Mouse (Mus musculus) liver, embryonic 16.5 days (tissue): ENCODE results near the gene Cfdp1. TPM values are rescaled to one million over a fixed set of nuclear protein-coding genes. Genes with fewer than 3 reads are reported as not detected.

Source experiments
- ATAC-seq: fragments of 200-750 bp; cut with Nextera tagmentation; 2 replicates; pipeline ENCODE4 v1.8.0; 2017; ENCODE audit warnings: low read depth, mild to moderate bottlenecking, moderate number of reproducible peaks, moderate library complexity
- H3K27ac ChIP-seq: fragments of 300-500 bp; sonication (generic); 2 replicates; pipeline ENCODE4 v1.5.1; 2014; ENCODE audit warnings: mild to moderate bottlenecking, low read length
- H3K27me3 ChIP-seq: fragments of 300-500 bp; sonication (generic); 2 replicates; pipeline ENCODE4 v1.6.1; 2014; ENCODE audit warnings: low read depth, low read length, mixed read lengths; ENCODE audit not compliant: control insufficient read depth, insufficient read depth
- H3K36me3 ChIP-seq: fragments of 300-500 bp; sonication (generic); 2 replicates; pipeline ENCODE4 v1.6.1; 2014; ENCODE audit warnings: mild to moderate bottlenecking; ENCODE audit not compliant: control insufficient read depth, insufficient read depth
- H3K4me1 ChIP-seq: fragments of 300-500 bp; sonication (generic); 2 replicates; pipeline ENCODE4 v1.6.1; 2014; ENCODE audit warnings: low read depth, low read length, mixed read lengths; ENCODE audit not compliant: control insufficient read depth
- H3K4me2 ChIP-seq: fragments of 300-500 bp; sonication (generic); 2 replicates; pipeline ENCODE4 v1.6.1; 2014; ENCODE audit warnings: low read depth, low read length, mixed read lengths
- H3K4me3 ChIP-seq: fragments of 300-500 bp; sonication (generic); 2 replicates; pipeline ENCODE4 v1.5.1; 2014; ENCODE audit warnings: low read depth, mild to moderate bottlenecking, low read length
- H3K9ac ChIP-seq: fragments of 300-500 bp; sonication (generic); 2 replicates; pipeline ENCODE4 v1.6.1; 2014; ENCODE audit warnings: low read depth, low read length
- H3K9me3 ChIP-seq: fragments of 300-500 bp; sonication (generic); replicated peaks from 2 replicates; pipeline ENCODE4 v1.6.1; 2016; ENCODE audit warnings: low read length; ENCODE audit not compliant: control insufficient read depth
- WGBS: fragments of 180-500 bp; shearing (Covaris S2); extraction: QIAGEN DNeasy Blood & Tissue Kit; methylation state at CpG from one replicate; pipeline ENCODE4 v1.1.7; 2014; ENCODE audit not compliant: insufficient replicate concordance; 5-methylcytosine and 5-hydroxymethylcytosine counted together
- polyA plus RNA-seq: library from polyadenylated mRNA; unstranded; fragments of >200 nt; fragmentation: Nextera tagmentation; extraction: Ambion mirVana; gene quantifications from 2 replicates; pipeline ENCODE4 v1.2.1, GENCODE M21; 2015

The Cfdp1 gene
- polyA plus RNA-seq, 1 experiment from 2014 or later, result 63.2 TPM

DNA sequence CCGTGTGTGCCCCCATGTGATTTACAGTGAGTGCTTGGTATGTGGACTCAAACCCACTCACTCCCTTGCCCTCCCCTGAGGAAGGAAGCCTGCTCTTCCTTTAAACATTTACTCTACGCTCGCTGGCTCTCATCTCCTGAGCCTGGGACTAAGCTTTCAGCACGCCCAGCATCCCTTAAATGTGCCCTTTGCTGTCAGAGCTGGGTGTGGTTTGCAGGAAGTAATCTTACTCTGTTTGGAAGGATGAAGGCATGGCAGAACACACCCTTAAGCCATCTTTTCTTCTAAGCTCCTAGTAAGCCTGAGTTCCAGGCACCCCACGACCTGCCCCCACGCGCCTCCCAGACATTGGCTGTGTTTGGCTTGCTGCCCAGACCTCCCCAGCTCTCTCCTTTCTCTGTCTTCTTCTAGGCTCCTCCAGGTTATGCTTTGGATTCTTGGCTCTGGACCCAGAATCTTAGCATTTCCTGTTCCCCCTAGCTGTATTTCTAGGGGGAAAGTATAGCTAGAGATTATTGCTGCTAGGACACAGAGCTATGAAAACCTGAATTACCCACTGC is 34.1 kb upstream of the Cfdp1 start:
- Histone ChIP-seq H3K9ac (no peak overlapping the region), H3K27me3 (peaks cover 24% of the 10 kb centered on the region), H3K27ac (no peak overlapping the region), H3K36me3 (no peaks in the 10 kb centered on the region), H3K4me3 (no peak overlapping the region), H3K4me2 (no peak overlapping the region), H3K4me1 (peaks cover 8% of the 10 kb centered on the region), H3K9me3 (no peaks in the 10 kb centered on the region)
- no peak for ATAC-seq
- WGBS, result 41% methylated on average over 7 of the region's 7 CpGs

DNA sequence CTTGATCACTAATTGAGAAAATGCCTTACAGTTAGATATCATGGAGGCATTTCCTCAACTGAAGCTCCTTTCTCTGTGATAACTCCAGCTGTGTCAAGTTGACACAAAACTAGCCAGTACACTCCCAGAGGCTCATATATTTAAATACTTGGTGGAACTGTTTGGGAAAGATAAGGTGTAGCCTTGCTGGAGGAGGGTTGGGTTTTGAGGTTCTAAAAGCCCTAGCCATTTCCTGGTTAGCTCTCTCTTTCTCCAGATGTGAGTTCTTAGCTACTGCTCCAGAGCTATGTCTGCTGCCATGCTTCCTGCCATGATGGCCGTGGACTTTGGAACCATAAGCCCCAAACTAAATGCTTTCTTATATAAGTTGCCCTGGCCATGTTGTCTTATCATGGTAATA is 33.4 kb upstream of the Cfdp1 start:
- Histone ChIP-seq H3K9me3 (no peaks in the 10 kb centered on the region), H3K4me3 (no peak overlapping the region), H3K9ac (no peak overlapping the region), H3K4me1 (peaks cover 8% of the 10 kb centered on the region), H3K36me3 (no peaks in the 10 kb centered on the region), H3K27me3 (peaks cover 24% of the 10 kb centered on the region), H3K4me2 (no peak overlapping the region), H3K27ac (no peak overlapping the region)
- ATAC-seq, result peak; percentile 56
- WGBS, result 35% methylated on average over 1 of the region's 1 CpGs

DNA sequence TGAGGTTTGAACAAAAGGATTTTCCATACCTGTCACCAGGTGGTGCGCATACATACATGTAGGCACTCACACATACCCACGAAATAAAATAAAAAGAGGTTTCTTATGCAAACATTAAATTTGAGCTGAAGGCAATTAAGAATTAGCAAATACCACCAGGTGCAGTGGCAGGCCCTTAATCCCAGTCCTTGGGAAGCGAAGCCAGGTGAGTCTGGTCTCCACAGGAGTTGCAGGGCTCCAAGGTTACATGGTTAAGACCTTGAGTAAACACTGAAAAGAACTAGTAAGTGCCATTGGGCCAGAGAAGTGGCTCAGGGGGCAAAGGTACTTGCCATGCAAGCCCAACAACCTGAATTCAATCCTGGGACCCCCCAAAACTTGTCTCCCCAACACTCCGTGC is 29.5 kb upstream of the Cfdp1 start:
- Histone ChIP-seq H3K4me3 (no peak overlapping the region), H3K4me2 (no peak overlapping the region), H3K27ac (no peak overlapping the region), H3K27me3 (no peaks in the 10 kb centered on the region), H3K36me3 (no peaks in the 10 kb centered on the region), H3K9me3 (no peaks in the 10 kb centered on the region), H3K9ac (no peak overlapping the region), H3K4me1 (peaks cover 8% of the 10 kb centered on the region)
- no peak for ATAC-seq
- 60% methylated on average over 4 of the region's 4 CpGs for WGBS

DNA sequence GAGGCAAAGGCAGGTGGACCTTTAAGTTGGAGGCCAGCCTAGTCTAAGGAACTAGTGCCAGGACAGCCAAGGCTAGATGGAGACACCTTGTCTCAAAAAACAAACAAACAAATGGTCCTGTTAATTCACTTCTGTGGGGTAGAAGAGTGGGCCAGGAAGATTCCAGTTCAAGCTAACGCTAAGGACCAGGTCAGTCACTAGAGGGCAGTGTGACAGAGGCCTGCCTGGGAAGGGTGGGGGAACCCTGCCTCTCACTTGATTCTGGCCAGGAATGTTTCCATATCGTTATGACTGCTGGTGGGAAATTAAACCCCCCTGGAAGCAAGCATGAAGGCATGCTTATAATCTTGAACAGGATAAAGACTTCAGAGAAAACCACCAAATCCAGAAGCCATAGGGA is 27.5 kb upstream of the Cfdp1 start:
- WGBS, result 2% methylated on average over 2 of the region's 2 CpGs
- ATAC-seq, result no peak
- H3K36me3 ChIP-seq, result no peaks in the 10 kb centered on the region

DNA sequence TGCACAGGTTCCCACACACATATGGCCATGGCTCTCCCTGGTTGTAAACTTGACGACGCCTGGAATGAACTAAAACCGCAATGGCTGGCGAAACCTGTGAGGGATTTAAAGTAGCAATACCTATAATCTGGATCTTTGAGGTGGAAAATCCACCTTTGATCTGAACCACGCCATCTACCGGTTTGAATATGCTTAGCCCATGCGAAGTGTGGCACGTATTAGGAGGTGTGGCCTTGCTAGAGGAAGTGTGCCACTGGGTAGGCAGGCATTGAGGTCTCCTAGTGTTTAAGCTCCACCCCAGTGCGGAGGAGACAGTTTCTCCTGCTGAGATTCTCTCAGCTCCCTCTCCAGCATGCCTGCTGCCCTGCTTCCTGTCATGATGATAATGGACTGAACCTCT is 23.6 kb upstream of the Cfdp1 start:
- Histone ChIP-seq H3K4me2 (no peak overlapping the region), H3K4me3 (no peak overlapping the region), H3K36me3 (no peaks in the 10 kb centered on the region), H3K4me1 (peaks cover 7% of the 10 kb centered on the region), H3K9me3 (no peaks in the 10 kb centered on the region), H3K9ac (no peak overlapping the region), H3K27ac (no peak overlapping the region), H3K27me3 (no peaks in the 10 kb centered on the region)
- WGBS, result 60% methylated on average over 9 of the region's 9 CpGs
- no peak for ATAC-seq

More for the DNA sequence above, 27.5 kb upstream of the Cfdp1 start:
- no peak overlapping the region for H3K27ac ChIP-seq
- H3K27me3 ChIP-seq, result no peaks in the 10 kb centered on the region
- no peaks in the 10 kb centered on the region for H3K9me3 ChIP-seq
- H3K4me1 ChIP-seq, result peaks cover 3% of the 10 kb centered on the region
- no peak overlapping the region for H3K4me3 ChIP-seq
- no peak overlapping the region for H3K4me2 ChIP-seq
- no peak overlapping the region for H3K9ac ChIP-seq

DNA sequence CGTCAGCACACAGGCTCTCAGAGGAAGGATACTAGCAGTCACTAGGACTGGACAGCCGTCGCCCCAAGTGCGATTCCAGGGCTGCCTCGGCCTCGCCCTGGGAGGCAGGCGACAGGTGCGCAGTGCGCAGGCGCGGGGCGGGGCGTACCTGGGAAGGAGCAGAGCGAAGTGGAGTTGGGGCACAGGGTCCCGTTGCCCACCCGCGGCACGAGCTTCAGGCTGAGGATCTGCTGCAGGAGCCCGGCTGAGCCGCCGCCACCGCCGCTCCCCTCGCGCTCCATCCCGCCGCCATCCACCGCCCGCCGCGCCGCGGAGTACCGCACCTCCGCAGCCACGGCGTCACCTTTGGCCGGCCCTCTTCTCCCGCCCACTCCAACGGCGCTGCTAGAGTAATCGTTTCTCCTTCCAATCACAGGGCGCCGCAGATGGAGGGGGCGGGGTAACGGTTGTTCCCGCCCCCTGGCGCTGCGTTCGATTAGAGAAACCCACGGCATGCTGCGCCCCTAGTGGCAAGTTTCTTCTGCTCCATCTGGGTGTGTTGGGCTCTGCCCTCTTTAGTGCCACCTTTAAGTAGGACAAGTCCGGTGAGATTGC is 22.4 kb upstream of the Cfdp1 start, which contains the start of gene Tmem170:
Gene Tmem170 (minus strand): TSS at position 396 of the 594 bp plus-strand sequence.
- H3K27ac ChIP-seq, result peak within 1 kb of the TSS; percentile 77
- peak within 1 kb of the TSS; percentile 98 for H3K4me2 ChIP-seq
- H3K4me1 ChIP-seq, result peaks cover 7% of the 10 kb centered on the region
- no peaks in the 10 kb centered on the region for H3K9me3 ChIP-seq
- peak within 1 kb of the TSS; percentile 85 for H3K9ac ChIP-seq
- H3K4me3 ChIP-seq, result peak within 1 kb of the TSS; percentile 86
- no peaks in the 10 kb centered on the region for H3K27me3 ChIP-seq
- under 1% methylated on average over 49 of the region's 53 CpGs for WGBS
- H3K36me3 ChIP-seq, result no peaks in the 10 kb centered on the region
- ATAC-seq, result peak; percentile 98

DNA sequence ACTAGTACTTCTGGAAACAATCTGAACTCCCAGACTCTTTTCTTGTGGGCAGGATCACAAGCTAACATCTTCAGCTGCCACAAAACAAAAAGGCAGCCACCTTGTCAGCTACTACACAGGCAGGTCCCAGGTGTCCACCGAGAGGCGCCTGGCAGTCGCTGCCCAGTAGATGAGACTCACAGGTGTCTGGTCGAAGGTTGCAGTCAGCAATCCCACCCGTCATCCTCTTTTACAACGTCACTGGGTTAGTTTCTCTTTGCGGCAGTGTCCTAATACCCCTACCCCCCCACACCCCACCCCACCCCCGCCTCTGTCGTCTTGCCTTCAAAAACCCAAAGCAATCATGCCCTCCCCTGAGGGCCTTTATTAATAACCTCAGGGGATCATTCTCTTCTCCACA is 21.7 kb upstream of the Cfdp1 start:
- peak overlapping the region; percentile 85 for H3K9ac ChIP-seq
- no peaks in the 10 kb centered on the region for H3K27me3 ChIP-seq
- H3K4me2 ChIP-seq, result peak overlapping the region; percentile 98
- WGBS, result 22% methylated on average over 9 of the region's 9 CpGs
- H3K4me1 ChIP-seq, result peaks cover 7% of the 10 kb centered on the region
- peak overlapping the region; percentile 86 for H3K4me3 ChIP-seq
- H3K9me3 ChIP-seq, result no peaks in the 10 kb centered on the region
- H3K27ac ChIP-seq, result peak overlapping the region; percentile 77
- ATAC-seq, result no peak
- H3K36me3 ChIP-seq, result no peaks in the 10 kb centered on the region

DNA sequence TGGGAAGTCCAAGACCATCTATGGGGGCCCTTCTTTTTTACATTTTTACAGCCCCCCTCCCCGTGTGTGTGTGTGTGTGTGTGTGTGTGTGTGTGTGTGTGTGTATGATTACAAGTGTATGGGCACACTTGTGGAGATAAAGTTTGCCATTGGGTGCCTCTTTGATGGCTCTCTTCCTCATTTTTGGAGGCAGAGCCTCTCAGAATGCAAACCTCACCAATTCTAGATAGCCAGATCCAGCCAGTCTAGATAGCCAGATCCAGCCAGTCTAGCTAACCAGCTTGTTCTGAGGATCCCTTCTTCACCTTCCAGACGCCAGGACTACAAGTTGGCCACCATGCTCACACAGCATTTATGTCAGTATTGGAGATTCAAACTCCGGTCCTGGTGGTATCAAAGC is 17.2 kb upstream of the Cfdp1 start:
- Histone ChIP-seq H3K4me1 (peaks cover 4% of the 10 kb centered on the region), H3K9ac (no peak overlapping the region), H3K4me2 (no peak overlapping the region), H3K36me3 (no peaks in the 10 kb centered on the region), H3K27me3 (no peaks in the 10 kb centered on the region), H3K4me3 (no peak overlapping the region), H3K9me3 (no peaks in the 10 kb centered on the region), H3K27ac (no peak overlapping the region)
- no peak for ATAC-seq
- 57% methylated on average over 3 of the region's 3 CpGs for WGBS

DNA sequence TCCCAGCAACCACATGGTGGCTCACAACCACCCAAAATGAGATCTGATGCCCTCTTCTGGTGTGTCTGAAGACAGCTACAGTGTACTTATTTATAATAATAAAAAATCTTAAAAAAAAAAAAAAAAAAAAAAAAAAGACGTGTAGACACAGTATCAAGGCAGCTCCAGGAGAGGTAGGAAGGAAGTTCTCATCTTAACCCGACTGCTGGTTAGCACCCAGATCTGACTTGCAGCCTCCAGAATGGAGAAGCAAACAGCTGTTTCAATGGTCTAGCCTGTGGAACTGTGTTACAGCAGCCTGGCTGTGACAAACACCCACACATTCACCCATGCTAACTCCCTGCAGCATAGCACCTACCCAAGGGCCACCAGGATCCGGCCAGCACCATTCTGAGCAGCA is 16.3 kb upstream of the Cfdp1 start:
- H3K4me3 ChIP-seq, result no peak overlapping the region
- no peaks in the 10 kb centered on the region; the same call in 1 of the 2 replicates for H3K4me1 ChIP-seq
- H3K36me3 ChIP-seq, result no peaks in the 10 kb centered on the region
- no peak for ATAC-seq
- H3K9me3 ChIP-seq, result no peaks in the 10 kb centered on the region
- no peaks in the 10 kb centered on the region for H3K27me3 ChIP-seq
- no peak overlapping the region for H3K4me2 ChIP-seq
- H3K27ac ChIP-seq, result no peak overlapping the region
- no peak overlapping the region for H3K9ac ChIP-seq
- 65% methylated on average over 3 of the region's 3 CpGs for WGBS
